ENCODE assay signal across 9 mouse cellular contexts in genomic region chr5:139382760-139383159, GRCm38 (mm10). TPM values are rescaled to one million over a fixed set of nuclear protein-coding genes. Genes with fewer than 3 reads are reported as not detected.
DNase-seq lines count a peak whose midpoint lies in the region; ATAC-seq lines count a peak whose summit lies in the region.
"Had no signal": no experiment of that assay in that cellular context is flagged by ENCODE, and none has a peak within 500 bp of the region (broad histone marks: within the 10 kb centered on the region; RNA-seq: fewer than 3 reads in every experiment).

No protein-coding gene starts in this region.

- peak; percentile 44 for ATAC-seq in heart, embryonic 11.5 days (replicated peaks; ENCODE audit: insufficient number of reproducible peaks, low FRiP score, low TSS enrichment)
- no peak for ATAC-seq in lung, embryonic 15.5 days (ENCODE audit: borderline replicate concordance, extremely low read depth, low FRiP score, low TSS enrichment)
- peak; percentile 27; the same call in 1 of the 2 replicates for ATAC-seq in neutrophil, adult 5-6 weeks (ENCODE audit: extremely low read depth, insufficient number of reproducible peaks, low FRiP score, poor library complexity, severe bottlenecking)

- H3K4me3 ChIP-seq in heart, embryonic 11.5 days (ENCODE audit: low read depth, low read length) = peak overlapping the region; percentile 23; the same call in 1 of the 2 replicates
- H3K4me3 ChIP-seq in lung, embryonic 15.5 days = no peak overlapping the region

- WGBS in heart, embryonic 11.5 days (ENCODE audit: insufficient replicate concordance) = 12% methylated on average over 8 of the region's 8 CpGs
- WGBS in lung, embryonic 15.5 days = 34% methylated on average over 8 of the region's 8 CpGs

- H3K4me2 ChIP-seq in heart, embryonic 11.5 days = peak overlapping the region; percentile 88
- peak overlapping the region; percentile 32; the same call in 1 of the 2 replicates for H3K4me2 ChIP-seq in lung, embryonic 15.5 days

- H3K9me3 ChIP-seq in heart, embryonic 11.5 days (replicated peaks; ENCODE audit: control insufficient read depth, low read length) = no peaks in the 10 kb centered on the region
- H3K9me3 ChIP-seq in lung, embryonic 15.5 days = no peaks in the 10 kb centered on the region

- DNase-seq in cerebellum, postnatal 10 days = peak; percentile 68 to 73
- DNase-seq in cerebellum, adult 11 months = no peak
- DNase-seq in adrenal gland, postnatal 36 days = peak; percentile 52 to 66
- peak; percentile 71 for DNase-seq in kidney, adult 9 months
- DNase-seq in embryo, embryonic 11 days = no peak

- no peaks in the 10 kb centered on the region for H3K27me3 ChIP-seq in heart, embryonic 11.5 days (ENCODE audit: control insufficient read depth, insufficient read depth, low read length)
- H3K27me3 ChIP-seq in lung, embryonic 15.5 days = no peaks in the 10 kb centered on the region

- H3K36me3 ChIP-seq in heart, embryonic 11.5 days (ENCODE audit: control insufficient read depth, insufficient read depth, low read length) = no peaks in the 10 kb centered on the region
- H3K36me3 ChIP-seq in lung, embryonic 15.5 days = no peaks in the 10 kb centered on the region

- peak overlapping the region; percentile 58 for H3K9ac ChIP-seq in heart, embryonic 11.5 days (ENCODE audit: low read depth, low read length)
- H3K9ac ChIP-seq in lung, embryonic 15.5 days = no peak overlapping the region

- H3K27ac ChIP-seq in heart, embryonic 11.5 days (ENCODE audit: low read depth, low read length) = peak overlapping the region; percentile 93
- H3K27ac ChIP-seq in lung, embryonic 15.5 days = peak overlapping the region; percentile 81

- H3K4me1 ChIP-seq in heart, embryonic 11.5 days (ENCODE audit: control insufficient read depth, insufficient read depth, low read length) = peaks cover 74% of the 10 kb centered on the region
- peaks cover 66% of the 10 kb centered on the region for H3K4me1 ChIP-seq in lung, embryonic 15.5 days

RNA-seq across cellular contexts. Expression of gene Gpr146, which starts 5.3 kb away (rescaled TPM):
- total RNA-seq in adrenal gland, postnatal 36 days (2021) = 10 to 100 TPM; 15.2 to 17.9 TPM
- polyA plus RNA-seq in heart, embryonic 11.5 days (2014; fragmentation: Nextera tagmentation; extraction: Ambion mirVana) = 7.2 and 7.5 TPM in 2 replicates
- 5.2 and 6.3 TPM in 2 replicates for polyA plus RNA-seq in lung, embryonic 15.5 days (2015; fragmentation: Nextera tagmentation; extraction: Ambion mirVana)
- total RNA-seq in neutrophil, adult 5-6 weeks (2017) = 44.6 and 45.5 TPM in 2 replicates

RNA-seq across cellular contexts. Expression of gene C130050O18Rik, which starts 22.3 kb away (rescaled TPM):
- under 1 TPM; 0.49 to 0.79 TPM for total RNA-seq in adrenal gland, postnatal 36 days (2021)
- polyA plus RNA-seq in heart, embryonic 11.5 days (2014; fragmentation: Nextera tagmentation; extraction: Ambion mirVana) = 0.17 and 0.21 TPM in 2 replicates
- 0.86 and 1.0 TPM in 2 replicates for polyA plus RNA-seq in lung, embryonic 15.5 days (2015; fragmentation: Nextera tagmentation; extraction: Ambion mirVana)
- 40.3 and 41.1 TPM in 2 replicates for total RNA-seq in neutrophil, adult 5-6 weeks (2017)

RNA-seq across cellular contexts. Expression of gene Cyp2w1, which starts 30.3 kb away (rescaled TPM):
- not detected for total RNA-seq in adrenal gland, postnatal 36 days (2021)
- not detected in 2 replicates for polyA plus RNA-seq in heart, embryonic 11.5 days (2014; fragmentation: Nextera tagmentation; extraction: Ambion mirVana)
- 0.10 TPM in 1 of 2 replicates, not detected in the other for polyA plus RNA-seq in lung, embryonic 15.5 days (2015; fragmentation: Nextera tagmentation; extraction: Ambion mirVana)
- total RNA-seq in neutrophil, adult 5-6 weeks (2017) = not detected in 2 replicates
- total RNA-seq: layer of hippocampus, adult 8-10 months had no signal

RNA-seq across cellular contexts. Expression of gene Cox19, which starts 31.5 kb away (rescaled TPM):
- total RNA-seq in adrenal gland, postnatal 36 days (2021) = 10 to 100 TPM; 71.0 to 87.5 TPM
- polyA plus RNA-seq in heart, embryonic 11.5 days (2014; fragmentation: Nextera tagmentation; extraction: Ambion mirVana) = 85.3 and 95.2 TPM in 2 replicates
- 89.6 and 92.9 TPM in 2 replicates for polyA plus RNA-seq in lung, embryonic 15.5 days (2015; fragmentation: Nextera tagmentation; extraction: Ambion mirVana)
- total RNA-seq in neutrophil, adult 5-6 weeks (2017) = 14.4 and 17.2 TPM in 2 replicates

RNA-seq across cellular contexts. Expression of gene Gper1, which starts 40.2 kb away (rescaled TPM):
- total RNA-seq in adrenal gland, postnatal 36 days (2021) = 1 to 10 TPM; 2.8 to 4.7 TPM
- polyA plus RNA-seq in heart, embryonic 11.5 days (2014; fragmentation: Nextera tagmentation; extraction: Ambion mirVana) = 0.57 and 0.72 TPM in 2 replicates
- 6.1 and 6.6 TPM in 2 replicates for polyA plus RNA-seq in lung, embryonic 15.5 days (2015; fragmentation: Nextera tagmentation; extraction: Ambion mirVana)
- 0.12 and 0.98 TPM in 2 replicates for total RNA-seq in neutrophil, adult 5-6 weeks (2017)

Comparison
In these comparisons a context has a peak if more than half of its experiments do, and no peak if none do; other contexts are left out.
1. DNase-seq: peak in cerebellum, postnatal 10 days (2 of 2), adrenal gland, postnatal 36 days (2 of 2) and kidney, adult 9 months (single experiment); none in cerebellum, adult 11 months (single experiment) and embryo, embryonic 11 days (single experiment).
2. RNA of gene C130050O18Rik, which starts 22.3 kb away (total RNA-seq): 40.3 to 41.1 TPM in neutrophil, adult 5-6 weeks; 0.49 to 0.79 TPM in adrenal gland, postnatal 36 days; every median in the first group is over 10 times any median in the second.